Mouse (Mus musculus) ES-E14 (cell line): ENCODE measurements around the gene Macrod2.

Experiments used
- MAFK ChIP-seq: IDR thresholded peaks from 2 replicates; pipeline ENCODE4 v1.6.1; 2014; ENCODE audit warnings: mild to moderate bottlenecking, low read depth, low read length, inconsistent platforms; ENCODE audit not compliant: insufficient read depth
- ZC3H11A ChIP-seq: IDR thresholded peaks from 2 replicates; pipeline ENCODE4 v1.6.1; 2012; ENCODE audit warnings: low read depth, mild to moderate bottlenecking, inconsistent platforms, low read length, borderline replicate concordance

GRCm38 (mm10) chr2:140717407-140717806, 322.3 kb downstream of the Macrod2 start:
- TF ChIP-seq MAFK, result no peak
- no peak for TF ChIP-seq ZC3H11A
